Mouse (Mus musculus): ENCODE data around the gene Upk3b.

Gene Upk3b

GRCm38 (mm10) chr5:136073526-136073925 lies 35.2 kb downstream of the Upk3b start:
- DNase-seq (ENCODE audit: low read depth, low spot score): no peak

- no peak for DNase-seq (ENCODE audit: low read depth, low spot score)
Measured at GRCm38 (mm10) chr5:136075076-136075475, 36.8 kb downstream of the Upk3b start.

GRCm38 (mm10) chr5:136076284-136076683 lies 38.0 kb downstream of the Upk3b start:
- DNase-seq (ENCODE audit: low read depth, low spot score): no peak

GRCm38 (mm10) chr5:136077001-136077550 lies 38.8 kb downstream of the Upk3b start:
- no peak for DNase-seq (ENCODE audit: low read depth, low spot score)

GRCm38 (mm10) chr5:136078136-136078535 lies 39.8 kb downstream of the Upk3b start:
- no peak for DNase-seq (ENCODE audit: low read depth, low spot score)

GRCm38 (mm10) chr5:136082345-136082744 lies 44.0 kb downstream of the Upk3b start:
- DNase-seq (ENCODE audit: low read depth, low spot score): peak; percentile 54

- peak; percentile 96 for DNase-seq (ENCODE audit: low read depth, low spot score)
Measured at GRCm38 (mm10) chr5:136083669-136084107, 45.4 kb downstream of the Upk3b start, which contains the start of gene Rasa4. Rasa4 (plus strand) TSS chr5:136083916.

GRCm38 (mm10) chr5:136084144-136084881 lies 46.0 kb downstream of the Upk3b start:
- DNase-seq (ENCODE audit: low read depth, low spot score): no peak

- DNase-seq (ENCODE audit: low read depth, low spot score): peak; percentile 57
Measured at GRCm38 (mm10) chr5:136084891-136085651, 46.8 kb downstream of the Upk3b start.

- DNase-seq (ENCODE audit: low read depth, low spot score): no peak
Measured at GRCm38 (mm10) chr5:136086290-136086689, 48.0 kb downstream of the Upk3b start.

- no peak for DNase-seq (ENCODE audit: low read depth, low spot score)
Measured at GRCm38 (mm10) chr5:136088821-136089575, 50.7 kb downstream of the Upk3b start.

- DNase-seq (ENCODE audit: low read depth, low spot score): no peak
Measured at GRCm38 (mm10) chr5:136091927-136092326, 53.6 kb downstream of the Upk3b start.

GRCm38 (mm10) chr5:136094249-136095010 lies 56.1 kb downstream of the Upk3b start:
- no peak for DNase-seq (ENCODE audit: low read depth, low spot score)

- DNase-seq (ENCODE audit: low read depth, low spot score): no peak
Measured at GRCm38 (mm10) chr5:136095089-136095488, 56.8 kb downstream of the Upk3b start.
